Mouse (Mus musculus) embryonic facial prominence, embryonic 11.5 days (tissue): Measurements from ENCODE around the gene Hoxb7. TPM values are rescaled to one million over a fixed set of nuclear protein-coding genes. Genes with fewer than 3 reads are reported as not detected.
A peak's percentile ranks its signal among the peaks of the same experiment; 100 is the strongest.

Experiments used
- ATAC-seq: fragments of 200-750 bp; cut with Nextera tagmentation; replicated peaks from 2 replicates; pipeline ENCODE4 v1.8.0; 2017; ENCODE audit warnings: low read depth; ENCODE audit not compliant: insufficient number of reproducible peaks, low FRiP score, low TSS enrichment
- DNase-seq: peaks from one replicate; pipeline ENCODE4 v3.0.0-alpha.2; 2015; ENCODE audit warnings: low spot score
- H3K27ac ChIP-seq: fragments of 300-500 bp; sonication (generic); replicated peaks from 2 replicates; pipeline ENCODE4 v1.5.1; 2014; ENCODE audit warnings: mild to moderate bottlenecking, low read depth, low read length, control low read depth
- H3K27me3 ChIP-seq: fragments of 300-500 bp; sonication (generic); 2 replicates; pipeline ENCODE4 v1.6.1; 2014; ENCODE audit warnings: mild to moderate bottlenecking, low read length, moderate library complexity, mixed read lengths; ENCODE audit not compliant: control insufficient read depth, insufficient read depth
- H3K36me3 ChIP-seq: fragments of 300-500 bp; sonication (generic); replicated peaks from 2 replicates; pipeline ENCODE4 v1.6.1; 2014; ENCODE audit warnings: low read depth, mild to moderate bottlenecking, low read length, moderate library complexity, mixed read lengths; ENCODE audit not compliant: control insufficient read depth, insufficient read depth
- H3K4me1 ChIP-seq: fragments of 300-500 bp; sonication (generic); 2 replicates; pipeline ENCODE4 v1.6.1; 2014; ENCODE audit warnings: low read length, mixed read lengths; ENCODE audit not compliant: control insufficient read depth, insufficient read depth
- H3K4me2 ChIP-seq: fragments of 300-500 bp; sonication (generic); 2 replicates; pipeline ENCODE4 v1.6.1; 2014; ENCODE audit warnings: low read depth, mild to moderate bottlenecking, control low read depth, low read length, moderate library complexity
- H3K4me3 ChIP-seq: fragments of 300-500 bp; sonication (generic); 2 replicates; pipeline ENCODE4 v1.5.1; 2014; ENCODE audit warnings: low read depth, low read length, control low read depth
- H3K9ac ChIP-seq: fragments of 300-500 bp; sonication (generic); replicated peaks from 2 replicates; pipeline ENCODE4 v1.6.1; 2014; ENCODE audit warnings: mild to moderate bottlenecking, control low read depth, low read length
- H3K9me3 ChIP-seq: fragments of 300-500 bp; sonication (generic); replicated peaks from 2 replicates; pipeline ENCODE4 v1.6.1; 2016; ENCODE audit warnings: mild to moderate bottlenecking, low read length, inconsistent platforms, mixed read lengths; ENCODE audit not compliant: control insufficient read depth
- WGBS: fragments of 180-500 bp; shearing (Covaris S2); extraction: QIAGEN DNeasy Blood & Tissue Kit; methylation state at CpG from one replicate; pipeline ENCODE4 v1.1.7; 2014; 5-methylcytosine and 5-hydroxymethylcytosine counted together
- polyA plus RNA-seq: library from polyadenylated mRNA; unstranded; fragments of >200 nt; fragmentation: Nextera tagmentation; extraction: Ambion mirVana; gene quantifications from 2 replicates; pipeline ENCODE4 v1.2.1, GENCODE M21; 2014

Gene Hoxb7
- polyA plus RNA-seq: 0.15 and 0.54 TPM in 2 replicates

GRCm38 (mm10) chr11:96285771-96286738 lies at the start of gene Hoxb7:
Hoxb7 (plus strand) TSS chr11:96286623.
- ATAC-seq (no peak), DNase-seq (no peak)
- H3K36me3 ChIP-seq: no peaks in the 10 kb centered on the region; the same call in 1 of the 2 replicates
- H3K9me3 ChIP-seq: no peaks in the 10 kb centered on the region
- peaks cover 92% of the 10 kb centered on the region for H3K27me3 ChIP-seq
- H3K4me2 ChIP-seq: peak within 1 kb of the TSS; percentile 21; the same call in 1 of the 2 replicates
- WGBS: 1% methylated on average over 43 of the region's 43 CpGs
- no peak within 1 kb of the TSS for H3K27ac ChIP-seq
- H3K4me1 ChIP-seq: no peaks in the 10 kb centered on the region
- no peak within 1 kb of the TSS for H3K4me3 ChIP-seq
- H3K9ac ChIP-seq: no peak within 1 kb of the TSS

- no peaks in the 10 kb centered on the region for H3K27me3 ChIP-seq
- 5% methylated on average over 7 of the region's 7 CpGs for WGBS
- DNase-seq (peak; percentile 77), ATAC-seq (no peak)
- no peak overlapping the region for H3K9ac ChIP-seq
- H3K9me3 ChIP-seq: no peaks in the 10 kb centered on the region
- no peak overlapping the region for H3K4me3 ChIP-seq
- no peak overlapping the region for H3K4me2 ChIP-seq
- H3K4me1 ChIP-seq: no peaks in the 10 kb centered on the region
- H3K36me3 ChIP-seq: no peaks in the 10 kb centered on the region
- H3K27ac ChIP-seq: no peak overlapping the region
These were observed 46.2 kb upstream of the Hoxb7 start for GRCm38 (mm10) chr11:96240211-96240610.

DNA sequence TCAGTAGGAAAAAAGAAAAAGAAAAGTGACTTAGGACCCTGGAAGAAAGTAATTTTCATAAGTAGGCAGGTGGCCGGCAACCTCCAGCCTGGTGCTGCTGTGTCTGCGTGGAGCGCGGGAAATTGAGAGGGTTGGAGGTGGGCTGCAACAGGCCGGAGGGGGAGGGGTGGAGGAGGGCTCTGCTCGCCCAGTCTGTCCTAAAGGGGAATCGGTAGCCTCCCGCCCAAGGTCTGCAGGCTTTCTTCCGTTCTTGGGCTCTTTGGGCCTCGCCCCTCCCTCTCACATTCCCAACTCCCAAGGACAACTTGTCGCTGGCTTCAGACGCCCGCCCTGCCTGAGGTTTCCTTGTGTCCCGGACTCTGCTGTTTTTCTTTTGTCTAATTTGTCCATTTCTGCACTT lies 35.5 kb upstream of the Hoxb7 start:
- peaks cover 65% of the 10 kb centered on the region for H3K27me3 ChIP-seq
- H3K27ac ChIP-seq: no peak overlapping the region
- H3K9ac ChIP-seq: no peak overlapping the region
- H3K4me3 ChIP-seq: no peak overlapping the region
- H3K9me3 ChIP-seq: no peaks in the 10 kb centered on the region
- DNase-seq: peak; percentile 19
- under 1% methylated on average over 14 of the region's 14 CpGs for WGBS
- H3K4me2 ChIP-seq: no peak overlapping the region
- H3K36me3 ChIP-seq: no peaks in the 10 kb centered on the region
- no peak for ATAC-seq
- H3K4me1 ChIP-seq: no peaks in the 10 kb centered on the region

DNA sequence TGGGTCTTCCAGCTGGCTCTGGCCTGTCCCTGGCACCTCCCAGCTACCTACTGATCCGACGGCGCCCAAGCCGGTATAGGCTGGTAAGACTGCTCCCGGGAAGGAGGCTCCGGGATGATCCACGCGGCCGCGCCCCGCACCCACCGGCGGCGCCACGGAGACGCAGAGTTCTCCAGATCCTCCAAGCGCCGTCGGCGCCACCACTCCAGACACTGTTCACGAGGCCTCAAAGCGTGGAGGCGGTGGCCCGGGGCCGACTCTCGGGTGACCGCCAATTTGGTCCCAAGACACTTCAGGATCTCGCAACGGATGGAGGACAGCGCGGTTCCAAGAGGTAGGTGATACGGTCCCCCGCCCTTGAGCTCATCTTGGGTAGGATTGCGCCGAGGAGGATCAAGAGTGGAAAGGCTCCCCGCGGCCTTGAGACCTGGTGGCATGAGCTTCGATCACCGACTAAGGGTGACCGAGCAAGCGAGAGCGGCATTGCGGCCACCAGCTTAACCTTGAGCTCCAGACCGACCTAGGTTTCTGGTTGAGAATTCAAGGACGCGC lies 34.9 kb upstream of the Hoxb7 start:
- ATAC-seq: no peak
- no peak for DNase-seq
- no peak overlapping the region for H3K9ac ChIP-seq
- no peak overlapping the region for H3K27ac ChIP-seq
- no peaks in the 10 kb centered on the region for H3K9me3 ChIP-seq
- H3K36me3 ChIP-seq: no peaks in the 10 kb centered on the region
- no peak overlapping the region for H3K4me2 ChIP-seq
- no peaks in the 10 kb centered on the region for H3K4me1 ChIP-seq
- no peak overlapping the region for H3K4me3 ChIP-seq
- WGBS: 2% methylated on average over 46 of the region's 46 CpGs
- peaks cover 71% of the 10 kb centered on the region for H3K27me3 ChIP-seq

DNA sequence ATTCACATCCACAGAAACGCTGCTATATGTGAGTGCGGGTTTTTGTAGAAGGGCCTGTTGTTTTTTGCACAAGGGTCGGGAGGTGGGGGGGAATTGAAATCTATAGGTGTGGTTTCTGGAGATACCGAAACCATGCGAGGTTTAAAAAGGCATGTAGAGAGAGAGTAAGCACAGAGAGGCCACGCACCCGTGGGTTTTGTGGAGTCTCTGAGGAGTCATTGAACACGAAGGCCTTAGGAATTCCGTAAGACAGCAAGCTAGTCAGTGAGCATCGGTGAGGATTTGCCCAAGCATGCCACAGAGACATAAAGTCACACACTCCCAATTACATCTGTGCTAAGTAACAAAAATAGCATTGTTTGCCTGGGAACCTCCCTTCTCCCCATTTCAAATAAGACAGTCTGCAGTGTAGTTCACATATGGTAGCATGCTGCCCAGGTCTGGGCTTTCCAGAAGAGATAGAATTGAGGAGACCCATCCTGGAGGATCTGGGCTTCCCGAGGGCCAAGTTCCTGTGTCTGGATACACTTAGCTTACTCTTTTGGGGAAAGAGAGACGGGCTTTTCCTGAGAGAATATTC lies 33.8 kb upstream of the Hoxb7 start:
- H3K9me3 ChIP-seq: no peaks in the 10 kb centered on the region
- H3K4me3 ChIP-seq: no peak overlapping the region
- no peak overlapping the region for H3K27ac ChIP-seq
- DNase-seq (no peak), ATAC-seq (no peak)
- H3K27me3 ChIP-seq: peaks cover 82% of the 10 kb centered on the region
- H3K36me3 ChIP-seq: no peaks in the 10 kb centered on the region
- WGBS: 2% methylated on average over 12 of the region's 12 CpGs
- H3K4me2 ChIP-seq: no peak overlapping the region
- no peak overlapping the region for H3K9ac ChIP-seq
- no peaks in the 10 kb centered on the region for H3K4me1 ChIP-seq

GRCm38 (mm10) chr11:96254221-96254620 lies 32.2 kb upstream of the Hoxb7 start:
- under 1% methylated on average over 11 of the region's 11 CpGs for WGBS
- Histone ChIP-seq H3K9me3 (no peaks in the 10 kb centered on the region), H3K9ac (no peak overlapping the region), H3K4me1 (no peaks in the 10 kb centered on the region), H3K4me3 (no peak overlapping the region), H3K36me3 (no peaks in the 10 kb centered on the region), H3K27ac (no peak overlapping the region), H3K4me2 (no peak overlapping the region), H3K27me3 (peaks cover 97% of the 10 kb centered on the region)
- DNase-seq (no peak), ATAC-seq (no peak)

DNA sequence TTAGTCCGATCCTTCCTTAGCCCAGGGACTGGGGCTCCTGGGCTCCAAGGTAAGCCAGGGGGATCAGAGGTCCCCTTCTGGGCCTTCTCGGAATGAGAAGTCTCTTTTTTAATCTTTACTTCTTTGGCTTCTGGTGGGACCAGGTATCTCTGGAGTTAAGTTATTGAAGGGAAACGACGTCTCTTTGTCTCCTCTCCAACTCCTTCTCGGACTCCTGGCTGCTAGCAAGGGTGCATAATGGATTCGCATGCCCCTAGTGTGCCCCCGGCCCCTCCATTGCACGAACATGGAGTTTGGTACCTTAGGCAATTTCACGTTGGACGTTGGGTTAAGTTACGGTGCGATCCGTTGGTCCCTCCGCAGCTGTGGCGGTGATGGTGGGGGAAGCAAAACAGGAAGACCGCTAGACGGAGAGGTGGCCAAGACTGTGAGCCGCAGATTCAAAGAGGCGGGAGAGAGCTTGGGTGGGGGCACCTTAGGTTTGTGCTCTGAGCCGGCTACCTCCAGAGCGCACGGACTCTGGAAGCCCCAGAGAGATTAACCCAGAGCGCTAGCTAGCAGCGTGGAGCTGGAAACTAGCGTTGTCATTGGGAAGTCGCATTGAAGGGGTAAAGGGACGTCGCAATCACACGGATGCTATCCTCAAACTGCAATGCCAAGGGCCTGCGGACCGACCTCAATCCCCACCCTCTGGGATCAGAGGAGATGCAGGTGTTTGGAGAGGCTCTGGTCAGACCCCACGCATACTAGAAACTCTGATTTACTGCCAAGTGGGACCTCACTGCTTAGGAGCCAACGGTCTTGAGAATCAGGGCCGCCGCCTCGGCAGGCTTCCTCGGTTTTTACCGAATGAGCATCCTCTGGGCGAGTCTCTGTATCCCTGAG lies 31.1 kb upstream of the Hoxb7 start:
- no peak overlapping the region for H3K9ac ChIP-seq
- H3K4me1 ChIP-seq: no peaks in the 10 kb centered on the region
- no peak overlapping the region for H3K27ac ChIP-seq
- no peak overlapping the region for H3K4me3 ChIP-seq
- peaks cover 99% of the 10 kb centered on the region for H3K27me3 ChIP-seq
- no peaks in the 10 kb centered on the region for H3K36me3 ChIP-seq
- no peak for DNase-seq
- ATAC-seq: no peak
- no peaks in the 10 kb centered on the region for H3K9me3 ChIP-seq
- no peak overlapping the region for H3K4me2 ChIP-seq
- 1% methylated on average over 39 of the region's 39 CpGs for WGBS
